ENCODE assay signal across 8 mouse cellular contexts in the genomic region with DNA sequence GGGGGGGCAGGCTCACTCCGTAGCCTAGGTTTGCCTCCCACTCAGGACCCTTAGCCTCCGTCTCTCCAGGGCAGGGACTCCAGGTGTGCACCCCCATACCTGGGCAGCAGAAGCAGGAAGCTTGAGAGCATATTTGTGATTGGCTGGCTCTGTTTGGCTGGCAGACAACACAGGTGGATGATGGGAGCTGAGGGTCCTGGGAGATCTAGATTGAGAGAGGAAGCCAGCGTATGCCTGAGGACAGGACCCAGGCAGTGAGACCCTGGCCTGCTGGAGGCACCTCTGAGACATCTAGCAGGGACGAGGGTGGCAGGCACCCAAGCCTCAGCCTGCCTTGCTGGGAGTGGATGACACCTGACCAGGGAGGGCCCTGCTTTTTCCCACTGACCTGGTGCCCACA.
DNase-seq lines count a peak whose midpoint lies in the region; ATAC-seq and TF ChIP-seq lines count a peak whose summit lies in the region.

No protein-coding gene starts in this region.

- no peak for ATAC-seq in lung, embryonic 15.5 days (ENCODE audit: borderline replicate concordance, extremely low read depth, low FRiP score, low TSS enrichment)
- ATAC-seq in embryonic facial prominence, embryonic 14.5 days (ENCODE audit: low read depth) = no peak
- ATAC-seq in intestine, postnatal 0 days = no peak
- no peak for ATAC-seq in neural tube, embryonic 14.5 days (ENCODE audit: low read depth)

- H3K27me3 ChIP-seq in lung, embryonic 15.5 days = no peaks in the 10 kb centered on the region
- H3K27me3 ChIP-seq in embryonic facial prominence, embryonic 14.5 days (replicated peaks; ENCODE audit: control insufficient read depth, insufficient read depth, low read length) = no peaks in the 10 kb centered on the region
- H3K27me3 ChIP-seq in intestine, postnatal 0 days (replicated peaks; ENCODE audit: control insufficient read depth, insufficient read depth, low read length) = no peaks in the 10 kb centered on the region
- H3K27me3 ChIP-seq in neural tube, embryonic 14.5 days (ENCODE audit: control insufficient read depth, insufficient read depth, low read length) = no peaks in the 10 kb centered on the region

- H3K27ac ChIP-seq in lung, embryonic 15.5 days = peak overlapping the region; percentile 93
- peak overlapping the region; percentile 89 for H3K27ac ChIP-seq in embryonic facial prominence, embryonic 14.5 days (replicated peaks; ENCODE audit: low read depth, low read length)
- peak overlapping the region; percentile 96 for H3K27ac ChIP-seq in intestine, postnatal 0 days (ENCODE audit: low read depth, low read length)
- H3K27ac ChIP-seq in neural tube, embryonic 14.5 days (ENCODE audit: low read depth, low read length) = no peak overlapping the region

- no peaks in the 10 kb centered on the region for H3K36me3 ChIP-seq in lung, embryonic 15.5 days
- no peaks in the 10 kb centered on the region for H3K36me3 ChIP-seq in embryonic facial prominence, embryonic 14.5 days (ENCODE audit: control insufficient read depth, insufficient read depth, low read length)
- no peaks in the 10 kb centered on the region; the same call in 1 of the 2 replicates for H3K36me3 ChIP-seq in intestine, postnatal 0 days (ENCODE audit: control insufficient read depth, insufficient read depth)
- H3K36me3 ChIP-seq in neural tube, embryonic 14.5 days (ENCODE audit: control insufficient read depth, insufficient read depth, low read length) = no peaks in the 10 kb centered on the region

- peak overlapping the region; percentile 59 for H3K4me2 ChIP-seq in lung, embryonic 15.5 days
- peak overlapping the region; percentile 82 for H3K4me2 ChIP-seq in embryonic facial prominence, embryonic 14.5 days (ENCODE audit: low read depth, low read length)
- H3K4me2 ChIP-seq in intestine, postnatal 0 days (replicated peaks; ENCODE audit: low read depth) = peak overlapping the region; percentile 77
- peak overlapping the region; percentile 86 for H3K4me2 ChIP-seq in neural tube, embryonic 14.5 days (ENCODE audit: low read depth, low read length)

- H3K9me3 ChIP-seq in lung, embryonic 15.5 days = no peaks in the 10 kb centered on the region
- no peaks in the 10 kb centered on the region for H3K9me3 ChIP-seq in embryonic facial prominence, embryonic 14.5 days (ENCODE audit: control insufficient read depth, low read length)
- no peaks in the 10 kb centered on the region for H3K9me3 ChIP-seq in intestine, postnatal 0 days (ENCODE audit: control insufficient read depth)
- H3K9me3 ChIP-seq in neural tube, embryonic 14.5 days (ENCODE audit: control insufficient read depth, low read length) = no peaks in the 10 kb centered on the region

- 39% methylated on average over 4 of the region's 4 CpGs for WGBS in lung, embryonic 15.5 days
- WGBS in embryonic facial prominence, embryonic 14.5 days = 47% methylated on average over 4 of the region's 4 CpGs
- WGBS in intestine, postnatal 0 days = 34% methylated on average over 4 of the region's 4 CpGs
- 57% methylated on average over 4 of the region's 4 CpGs for WGBS in neural tube, embryonic 14.5 days

- peaks cover 90% of the 10 kb centered on the region for H3K4me1 ChIP-seq in lung, embryonic 15.5 days
- H3K4me1 ChIP-seq in embryonic facial prominence, embryonic 14.5 days (ENCODE audit: control insufficient read depth, insufficient read depth, low read length) = peaks cover 52% of the 10 kb centered on the region
- H3K4me1 ChIP-seq in intestine, postnatal 0 days (replicated peaks; ENCODE audit: control insufficient read depth, insufficient read depth, low read length) = peaks cover 11% of the 10 kb centered on the region; the same call in 1 of the 2 replicates
- H3K4me1 ChIP-seq in neural tube, embryonic 14.5 days (ENCODE audit: control insufficient read depth, insufficient read depth, low read length) = peaks cover 11% of the 10 kb centered on the region

- TF ChIP-seq CTCF in intestine, postnatal 0 days (IDR thresholded peaks at IDR 0.05; ENCODE audit: low read depth) = no peak

- peak overlapping the region; percentile 36 for H3K4me3 ChIP-seq in lung, embryonic 15.5 days
- peak overlapping the region; percentile 47 for H3K4me3 ChIP-seq in embryonic facial prominence, embryonic 14.5 days (ENCODE audit: low read depth, low read length)
- no peak overlapping the region; the same call in 1 of the 2 replicates for H3K4me3 ChIP-seq in intestine, postnatal 0 days (ENCODE audit: low read depth, low read length)
- peak overlapping the region; percentile 42; the same call in 1 of the 2 replicates for H3K4me3 ChIP-seq in neural tube, embryonic 14.5 days (ENCODE audit: low read depth, low read length)

- peak overlapping the region; percentile 30; the same call in 1 of the 2 replicates for H3K9ac ChIP-seq in lung, embryonic 15.5 days
- H3K9ac ChIP-seq in embryonic facial prominence, embryonic 14.5 days (ENCODE audit: low read depth, low read length) = peak overlapping the region; percentile 77
- peak overlapping the region; percentile 72; the same call in 1 of the 2 replicates for H3K9ac ChIP-seq in intestine, postnatal 0 days (ENCODE audit: low read depth, low read length)
- H3K9ac ChIP-seq in neural tube, embryonic 14.5 days (replicated peaks; ENCODE audit: low read depth, low read length) = no peak overlapping the region

- no peak for DNase-seq in lung, adult 18-20 months
- no peak for DNase-seq in embryonic facial prominence, embryonic 14.5 days (ENCODE audit: low spot score)
- no peak for DNase-seq in left cerebral cortex, adult 11 months (ENCODE audit: low spot score)
- DNase-seq in urinary bladder, postnatal 14 days (ENCODE audit: low spot score) = no peak
- DNase-seq in right cerebral cortex, adult 18-20 months = no peak
